Mouse (Mus musculus) kidney, adult 2 months (tissue): Measurements from ENCODE around the gene Cnst.

Experiments used
- CTCF ChIP-seq: fragments of 200-500 bp; conservative IDR thresholded peaks from 2 replicates; pipeline ENCODE4 v1.5.1; 2011; ENCODE audit warnings: low read depth, mild to moderate bottlenecking, control low read depth, low read length, moderate library complexity, mixed read lengths; ENCODE audit not compliant: insufficient read depth, insufficient read length
- POLR2A ChIP-seq: fragments of 200-500 bp; IDR thresholded peaks from one replicate; pipeline ENCODE4 v1.6.1; 2011; ENCODE audit warnings: low read depth, low read length, control low read depth

DNA sequence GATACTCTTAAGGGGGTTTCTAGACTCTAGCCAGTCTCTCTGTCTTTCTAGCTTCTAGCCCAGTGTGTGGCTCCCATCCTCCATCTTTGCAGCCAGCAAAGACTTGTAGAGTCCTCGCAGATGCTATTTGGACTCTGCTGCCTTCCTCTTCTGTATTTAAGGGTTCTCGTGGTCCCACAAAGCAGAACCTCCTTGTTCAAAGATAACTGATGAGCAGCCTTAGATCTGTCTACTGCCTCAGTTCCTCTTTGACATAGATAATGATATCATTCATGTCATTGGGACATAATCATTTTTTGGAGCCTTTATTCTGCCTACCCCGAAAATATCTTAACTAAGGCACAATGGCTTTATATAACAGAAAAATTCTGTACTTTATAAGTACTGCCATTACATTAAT is 36.9 kb downstream of the Cnst start:
- TF ChIP-seq POLR2A (no peak), CTCF (no peak)
